Mouse (Mus musculus): Measurements from ENCODE around the gene Ggta1.
A peak's percentile ranks its signal among the peaks of the same experiment; 100 is the strongest.

The Ggta1 gene

DNA sequence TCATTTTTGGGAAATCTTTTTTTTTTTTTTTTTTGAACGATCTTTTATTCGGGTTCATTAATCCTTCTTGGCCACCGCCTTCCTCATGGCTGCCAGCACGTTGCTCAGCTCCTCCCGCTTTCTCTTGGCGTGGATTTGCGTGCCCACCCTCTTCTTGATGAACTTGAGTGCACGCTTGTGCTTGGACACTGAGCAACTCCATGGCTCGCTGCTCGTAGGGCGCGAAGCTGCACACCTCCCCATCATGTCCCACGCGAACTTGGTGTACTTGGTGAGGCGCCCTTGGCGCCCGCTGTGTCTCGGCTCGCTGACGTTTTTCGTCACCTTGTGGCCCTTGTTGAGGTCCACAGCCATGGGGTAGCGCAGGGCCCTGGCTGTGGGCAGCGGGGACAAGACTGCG lies 28.1 kb upstream of the Ggta1 start:
- DNase-seq (ENCODE audit: low read depth, low spot score) = no peak

GRCm38 (mm10) chr2:35490458-35491111 lies 27.6 kb upstream of the Ggta1 start:
- no peak for DNase-seq (ENCODE audit: low read depth, low spot score)

DNA sequence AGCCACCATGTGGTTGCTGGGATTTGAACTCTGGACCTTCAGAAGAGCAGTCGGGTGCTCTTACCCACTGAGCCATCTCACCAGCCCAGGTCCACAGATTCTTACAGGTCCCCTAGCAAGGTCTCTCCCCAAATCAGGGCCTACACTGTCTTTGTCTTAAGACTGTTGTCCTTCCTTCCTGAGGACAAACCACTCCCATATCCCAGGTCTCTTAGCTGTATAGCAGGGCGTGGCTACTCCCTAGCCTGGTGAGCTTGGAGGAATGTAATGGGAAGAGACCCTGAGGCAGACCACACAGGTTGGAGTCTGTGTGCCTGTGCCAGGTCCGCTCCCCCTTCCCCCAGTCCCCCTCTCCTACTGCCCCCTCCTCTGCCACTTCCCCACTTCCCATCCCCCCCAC lies 24.7 kb upstream of the Ggta1 start:
- no peak for DNase-seq (ENCODE audit: low read depth, low spot score)

DNA sequence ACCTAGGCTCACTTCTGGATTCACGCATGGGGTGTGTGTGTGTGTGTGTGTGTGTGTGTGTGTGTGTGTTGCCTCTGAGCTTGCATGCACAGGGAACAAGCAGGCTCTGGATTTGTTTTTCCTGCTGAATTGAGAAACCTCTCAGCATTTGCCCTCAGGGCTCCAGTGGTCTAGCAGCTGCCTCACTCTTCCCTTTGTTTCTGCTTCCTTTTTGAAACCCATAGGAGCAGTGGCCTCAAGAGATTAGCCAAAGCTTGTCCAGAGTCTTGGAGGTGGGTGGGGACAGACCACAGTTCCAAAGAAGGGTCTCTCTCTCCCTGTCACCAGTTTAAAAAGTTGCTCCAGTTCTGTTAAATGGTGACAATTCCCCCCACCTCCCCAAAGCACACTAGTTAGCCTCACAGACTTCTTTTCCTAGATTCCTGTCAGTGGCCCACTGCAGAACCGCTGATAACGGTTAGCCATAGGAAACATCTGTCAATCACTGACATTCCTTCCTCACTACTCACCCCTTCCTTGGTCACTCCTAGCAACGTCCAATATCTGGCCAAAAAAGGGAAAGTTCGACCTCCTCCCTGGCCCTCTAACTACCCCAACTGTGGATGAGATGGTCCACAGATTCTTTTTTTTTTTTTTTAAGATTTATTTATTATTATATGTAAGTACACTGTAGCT lies 24.1 kb upstream of the Ggta1 start:
- no peak for DNase-seq (ENCODE audit: low read depth, low spot score)

DNA sequence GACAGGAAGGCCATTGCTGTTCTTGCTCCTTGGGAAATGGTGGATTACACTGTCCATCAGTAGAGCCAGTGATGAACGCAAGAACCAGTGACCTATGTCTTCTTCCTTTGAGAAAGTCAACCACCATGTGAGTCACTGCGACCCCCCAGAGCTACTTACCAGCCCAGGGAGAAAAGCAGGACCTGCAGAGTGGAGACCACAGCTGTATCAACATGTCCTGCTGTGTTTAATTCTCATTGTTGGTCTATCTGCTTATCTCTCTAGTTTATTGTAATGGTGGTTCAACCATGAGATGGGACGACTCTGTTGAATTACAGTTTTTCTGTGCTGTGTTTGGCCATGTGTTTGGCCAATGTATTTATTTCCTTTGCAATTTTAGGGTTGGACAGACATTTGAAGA lies 21.1 kb upstream of the Ggta1 start:
- no peak for DNase-seq (ENCODE audit: low read depth, low spot score)

GRCm38 (mm10) chr2:35483402-35483801 lies 20.4 kb upstream of the Ggta1 start:
- no peak for DNase-seq (ENCODE audit: low read depth, low spot score)

GRCm38 (mm10) chr2:35481322-35481990 lies 18.4 kb upstream of the Ggta1 start:
- no peak for DNase-seq (ENCODE audit: low read depth, low spot score)

DNA sequence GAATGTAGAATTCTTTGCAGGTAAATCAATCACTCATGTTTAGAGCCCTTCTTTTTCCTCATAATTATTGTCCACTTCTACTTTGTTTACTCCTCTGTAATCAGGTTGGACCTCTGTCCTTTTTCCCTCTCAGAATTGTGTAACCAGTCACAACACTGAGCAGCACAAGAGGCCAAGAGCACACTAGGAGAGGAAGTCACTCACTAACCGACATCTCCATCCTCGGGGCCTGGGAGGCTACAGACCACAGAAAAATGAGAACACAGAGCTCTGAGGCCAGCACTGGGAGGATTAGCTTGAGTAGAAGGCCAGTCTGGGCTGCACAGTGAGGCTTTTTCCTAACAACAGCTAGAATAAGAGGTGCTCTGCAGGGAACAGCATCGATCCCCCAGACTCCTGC lies 17.0 kb upstream of the Ggta1 start:
- DNase-seq (ENCODE audit: low read depth, low spot score) = no peak

DNA sequence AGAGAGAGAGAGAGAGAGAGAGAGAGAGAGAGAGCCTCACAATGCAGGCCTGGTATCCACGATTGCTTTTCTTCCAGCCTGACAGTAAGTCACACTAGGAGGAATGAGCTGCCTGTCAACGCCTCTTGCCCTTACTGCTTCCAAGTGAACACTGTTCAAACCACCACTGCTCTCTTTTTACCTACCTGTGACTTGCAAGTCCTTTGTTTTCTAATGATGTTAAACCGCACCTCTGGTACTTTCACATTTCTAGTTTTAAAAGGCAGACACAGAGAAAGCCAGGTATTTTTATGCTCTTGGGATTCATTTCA lies 15.7 kb upstream of the Ggta1 start:
- DNase-seq (ENCODE audit: low read depth, low spot score) = no peak

GRCm38 (mm10) chr2:35477999-35478811 lies 15.2 kb upstream of the Ggta1 start:
- no peak for DNase-seq (ENCODE audit: low read depth, low spot score)

- DNase-seq (ENCODE audit: low read depth, low spot score) = no peak
Observed at GRCm38 (mm10) chr2:35477321-35477720, 14.3 kb upstream of the Ggta1 start.

DNA sequence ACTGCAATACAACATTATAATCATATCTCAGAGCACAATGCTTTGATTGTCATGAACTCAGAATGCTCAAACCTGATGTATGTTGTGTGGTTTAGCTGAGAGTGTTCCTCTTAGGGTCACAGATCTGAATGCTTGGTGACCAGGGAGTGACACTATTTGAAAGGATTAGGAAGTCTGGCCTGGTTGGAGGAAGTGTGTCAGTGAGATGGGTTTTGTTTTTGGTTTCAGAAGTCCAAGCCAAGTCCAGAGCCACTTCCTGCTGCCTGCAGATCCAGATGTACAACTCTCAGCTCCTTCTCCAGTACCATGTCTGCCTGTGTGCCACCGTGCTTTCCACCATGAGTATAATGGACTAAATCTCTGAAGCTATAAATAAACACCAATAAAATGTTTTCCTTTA lies 11.9 kb upstream of the Ggta1 start:
- DNase-seq (ENCODE audit: low read depth, low spot score) = no peak

DNA sequence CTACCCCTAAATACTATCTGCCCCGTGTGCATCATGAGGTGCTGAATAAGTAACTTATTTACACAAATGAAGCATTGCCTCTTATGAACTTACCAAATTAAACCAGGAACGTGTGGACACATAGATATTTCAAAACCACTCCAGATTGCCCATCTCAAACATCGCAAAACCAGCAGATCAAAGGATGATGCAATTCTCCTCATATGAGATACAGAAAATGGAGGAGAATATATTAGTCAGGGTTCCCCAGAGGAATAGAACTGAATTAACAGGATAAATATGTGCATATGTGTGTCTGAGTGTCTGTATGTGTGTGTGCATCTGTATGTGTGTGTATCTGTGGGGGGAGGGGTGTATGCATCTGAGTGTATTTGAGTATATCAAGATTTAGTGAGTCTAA lies 6.2 kb upstream of the Ggta1 start:
- no peak for DNase-seq (ENCODE audit: low read depth, low spot score)

GRCm38 (mm10) chr2:35468276-35468675 lies 5.2 kb upstream of the Ggta1 start:
- DNase-seq (ENCODE audit: low read depth, low spot score) = no peak

DNA sequence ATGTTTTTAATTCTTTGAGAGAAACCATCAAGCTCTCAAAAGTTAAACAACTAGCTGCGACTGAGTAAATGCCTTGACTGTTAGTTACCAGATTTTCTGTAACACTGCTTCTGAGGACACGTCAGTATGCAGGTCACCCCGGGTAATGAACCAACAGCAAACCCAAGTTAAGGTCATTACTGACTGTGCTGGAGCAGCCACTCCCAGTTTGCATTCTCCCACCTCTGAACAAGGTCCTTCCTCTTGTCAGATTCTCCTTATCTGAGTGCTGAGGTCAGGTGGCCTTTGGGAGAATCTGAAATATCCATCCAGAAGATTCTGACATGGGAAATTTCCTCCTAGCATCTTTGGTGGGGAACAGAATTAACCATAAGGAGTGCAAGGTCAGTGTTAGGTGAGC lies 4.8 kb upstream of the Ggta1 start:
- DNase-seq (ENCODE audit: low read depth, low spot score) = no peak

GRCm38 (mm10) chr2:35465677-35466076 lies 2.6 kb upstream of the Ggta1 start:
- peak; percentile 49 for DNase-seq (ENCODE audit: low read depth, low spot score)

DNA sequence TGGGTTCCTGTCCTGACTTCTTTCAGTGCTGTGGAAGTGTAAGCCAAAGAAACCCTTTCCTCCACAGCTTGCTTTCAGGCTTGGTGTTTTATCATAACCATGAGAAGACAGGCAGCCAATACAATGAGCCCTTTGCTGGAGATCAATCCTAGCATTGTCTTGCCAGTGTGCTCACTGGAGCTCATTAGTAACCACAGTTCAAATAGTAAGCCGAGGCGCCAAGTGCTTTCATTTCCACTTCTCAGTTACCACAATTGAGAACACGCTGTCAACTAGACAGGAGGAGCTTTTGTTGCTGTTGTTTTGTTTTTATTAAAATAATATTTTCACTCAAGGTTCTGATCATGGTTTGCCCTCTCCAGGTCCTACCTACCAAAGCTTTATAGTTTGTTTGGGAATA lies 1.5 kb upstream of the Ggta1 start:
- peak; percentile 68 for DNase-seq (ENCODE audit: low read depth, low spot score)

DNA sequence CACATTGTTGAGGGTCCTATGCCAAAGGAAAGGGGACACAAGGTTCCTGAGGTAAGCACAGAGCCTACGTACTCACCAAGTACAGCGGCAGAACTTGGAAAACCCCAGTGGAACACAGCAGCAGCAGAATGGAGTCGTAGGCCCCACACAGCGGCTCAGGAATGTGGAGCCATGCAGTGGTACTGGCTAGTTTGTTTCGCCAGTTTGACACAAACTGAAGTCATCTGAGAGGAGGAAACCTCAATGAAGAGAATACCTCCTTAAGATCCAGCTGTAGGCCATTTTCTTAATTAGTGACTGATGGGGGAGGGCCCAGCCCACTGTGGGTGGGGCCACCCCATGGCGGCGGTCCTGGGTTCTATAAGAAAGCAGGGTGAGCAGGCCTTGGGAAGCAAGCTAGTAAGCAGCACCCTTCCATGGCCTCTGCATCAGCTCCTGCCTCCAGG lies 1.1 kb upstream of the Ggta1 start:
- DNase-seq (ENCODE audit: low read depth, low spot score) = peak; percentile 47

DNA sequence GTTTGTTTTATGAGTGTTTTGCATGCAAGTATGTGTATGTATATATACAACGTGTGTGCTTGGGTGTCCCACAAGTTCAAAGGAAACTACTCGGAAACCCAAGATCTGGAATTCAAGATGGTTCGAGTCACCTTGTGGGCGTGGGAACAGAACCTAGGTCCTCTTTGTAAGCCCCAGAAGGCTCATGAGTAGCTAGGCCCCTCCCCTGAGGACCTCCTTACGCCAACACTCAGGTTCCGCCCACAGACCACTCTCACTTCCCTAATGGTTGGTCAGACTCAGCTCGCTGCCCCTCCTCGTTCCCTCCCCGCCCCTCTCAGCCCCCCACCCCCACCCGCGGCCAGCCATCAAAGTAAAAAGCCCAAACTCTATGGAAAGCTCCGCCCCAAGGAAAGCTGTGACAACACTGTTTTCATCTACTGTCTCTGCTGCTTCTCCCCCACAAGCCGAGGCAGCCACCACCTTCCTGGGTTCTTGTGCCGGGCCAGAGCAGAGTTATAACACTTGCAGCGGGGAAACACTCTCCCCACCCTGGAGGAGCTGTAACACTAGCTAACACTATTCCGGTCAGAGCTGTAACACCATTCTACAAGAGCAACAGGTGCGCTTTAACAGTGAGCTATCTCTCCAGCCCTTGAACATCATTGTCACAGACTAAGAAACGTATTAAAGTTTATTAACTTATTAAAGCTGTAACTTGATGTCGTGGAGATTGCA lies 499 bp upstream of the Ggta1 start:
- DNase-seq (ENCODE audit: low read depth, low spot score) = peak; percentile 87

DNA sequence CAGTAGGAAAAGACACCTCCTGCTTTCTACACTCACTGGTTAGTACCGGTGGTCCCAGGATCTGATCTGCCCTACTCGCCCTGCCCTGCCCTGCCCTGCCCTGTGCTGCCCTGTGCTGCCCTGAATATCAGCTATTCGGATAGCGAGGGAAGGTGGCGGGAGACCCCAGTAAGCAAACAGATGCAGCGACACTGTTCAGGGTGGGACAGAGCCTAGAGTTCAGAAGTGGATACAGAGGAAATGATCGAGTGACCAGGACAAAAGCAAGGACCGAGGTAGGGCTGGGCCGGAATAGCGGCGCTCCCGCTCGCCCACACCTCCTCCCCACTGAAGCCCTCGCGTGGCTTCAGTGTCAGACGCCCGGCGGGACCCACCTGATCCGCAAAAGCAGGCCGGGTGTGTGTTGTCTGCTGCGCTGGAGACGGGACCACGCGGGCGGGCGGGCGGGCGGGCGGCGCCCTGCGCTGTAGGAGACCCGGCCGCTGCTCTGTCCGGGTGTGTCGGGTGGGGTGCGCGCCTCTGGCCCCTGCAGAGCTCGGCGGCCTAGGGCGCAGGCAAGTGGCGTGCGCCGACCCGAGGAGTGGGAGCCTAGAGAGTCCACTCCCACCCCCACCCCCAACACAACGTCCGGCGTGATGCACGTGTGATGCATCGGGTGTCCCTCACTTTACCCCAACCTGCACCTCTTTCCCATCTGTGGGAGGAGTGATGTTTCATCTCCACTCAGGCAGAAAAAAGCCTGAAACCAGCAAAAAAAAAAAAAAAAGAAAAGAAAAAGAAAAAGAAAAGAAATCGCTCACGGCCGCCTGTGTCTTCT lies 852 bp downstream of the Ggta1 start:
- peak; percentile 54 for DNase-seq (ENCODE audit: low read depth, low spot score)

All from CD4-positive helper T cell, adult 2 months (primary cell).